Mouse (Mus musculus) testis, postnatal 14 days (tissue): ENCODE data around the gene Exosc1.

Experiments
- DNase-seq: peaks from one replicate; pipeline ENCODE4 v3.0.0; 2021; ENCODE audit warnings: low spot score

Gene Exosc1

GRCm38 (mm10) chr19:41913774-41914591 lies 19.2 kb downstream of the Exosc1 start:
- no peak for DNase-seq

- peak; percentile 72 for DNase-seq
Observed at GRCm38 (mm10) chr19:41912121-41913080, 20.8 kb downstream of the Exosc1 start.

DNA sequence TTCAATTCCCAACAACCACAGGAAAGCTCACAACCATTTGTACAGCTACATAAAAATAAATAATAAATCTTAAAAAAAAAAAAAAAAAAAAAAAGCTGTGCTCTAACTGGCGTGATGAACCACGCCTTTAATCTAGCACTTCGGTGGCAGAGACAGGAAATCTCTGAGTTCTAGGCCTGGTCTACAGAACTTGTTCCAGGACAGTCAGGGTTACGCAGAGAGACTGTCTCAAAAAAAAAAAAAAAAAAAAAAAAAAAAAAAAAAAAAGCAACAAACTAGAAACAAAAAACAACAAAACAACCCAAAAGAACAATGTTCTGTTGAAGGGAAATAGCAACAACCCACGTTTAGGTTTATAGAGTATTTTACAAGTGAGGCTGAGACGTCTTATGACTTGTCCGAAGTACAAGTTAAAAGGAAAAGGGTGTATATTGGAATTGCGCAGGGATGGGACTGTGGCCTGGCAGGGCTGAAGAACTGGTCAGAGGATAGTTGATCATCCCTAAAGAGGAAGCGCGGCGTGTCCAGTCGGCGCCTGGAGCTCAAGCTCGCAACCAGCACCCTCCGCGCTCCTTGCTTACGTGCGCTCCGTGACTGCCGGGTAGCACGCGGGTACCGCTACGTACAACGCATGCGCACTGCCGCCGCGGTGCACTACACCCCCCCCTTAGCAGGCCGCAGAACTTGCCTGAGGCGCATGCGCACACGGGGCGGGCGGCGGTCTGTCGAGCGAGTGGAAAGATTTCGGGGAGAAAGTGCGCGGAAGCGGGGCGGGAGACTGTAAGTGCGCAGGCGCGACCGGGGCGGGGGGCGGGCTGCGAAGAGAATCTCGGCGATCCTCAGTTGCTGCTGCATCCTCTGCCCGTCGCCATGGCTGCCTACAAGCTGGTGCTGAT lies 21.8 kb downstream of the Exosc1 start, which contains the start of gene Pgam1:
TSS of gene Pgam1 (plus strand) at position 746 of the 896 bp plus-strand sequence.
- DNase-seq: peak; percentile 97

- no peak for DNase-seq
Observed at GRCm38 (mm10) chr19:41910396-41910795, 22.8 kb downstream of the Exosc1 start.

GRCm38 (mm10) chr19:41908736-41909135 lies 24.5 kb downstream of the Exosc1 start:
- no peak for DNase-seq

- DNase-seq: no peak
Observed at GRCm38 (mm10) chr19:41907079-41907760, 26.0 kb downstream of the Exosc1 start.

DNA sequence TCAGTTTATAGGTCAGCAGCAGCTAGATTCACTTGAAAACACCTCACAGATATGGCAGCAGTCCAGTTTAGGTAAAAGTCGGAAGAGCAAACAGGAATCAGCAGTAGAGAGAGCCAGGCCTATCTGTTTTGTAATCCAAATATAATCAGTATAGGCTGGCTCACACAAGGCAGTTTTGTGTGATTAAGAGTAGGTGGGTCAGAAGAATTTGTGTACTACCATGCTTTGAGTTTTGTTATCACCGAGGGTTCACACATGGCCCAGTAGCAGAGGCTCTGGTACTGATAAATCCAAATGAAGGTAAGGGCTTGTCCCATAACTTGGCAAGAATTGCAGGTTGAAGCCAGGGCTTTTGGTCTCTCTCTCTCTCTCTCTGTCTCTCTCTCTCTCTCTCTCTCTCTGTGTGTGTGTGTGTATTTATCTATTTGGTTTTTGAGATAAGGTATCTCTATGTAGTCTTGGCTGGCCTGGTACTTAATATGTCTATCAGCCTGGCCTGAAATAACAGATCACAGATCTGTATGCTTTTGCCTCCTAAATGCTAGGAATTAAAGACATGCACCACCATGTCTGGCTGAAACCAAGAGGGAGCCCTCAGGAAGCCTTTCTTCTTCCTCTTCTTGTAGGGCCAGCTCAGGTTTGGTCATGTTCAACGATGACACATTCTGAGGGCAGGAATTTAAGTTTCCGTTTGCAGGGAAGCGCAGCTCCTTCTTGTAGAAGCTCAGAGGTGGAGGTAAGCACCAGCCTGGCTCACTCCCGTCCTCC lies 26.7 kb downstream of the Exosc1 start:
- no peak for DNase-seq

DNA sequence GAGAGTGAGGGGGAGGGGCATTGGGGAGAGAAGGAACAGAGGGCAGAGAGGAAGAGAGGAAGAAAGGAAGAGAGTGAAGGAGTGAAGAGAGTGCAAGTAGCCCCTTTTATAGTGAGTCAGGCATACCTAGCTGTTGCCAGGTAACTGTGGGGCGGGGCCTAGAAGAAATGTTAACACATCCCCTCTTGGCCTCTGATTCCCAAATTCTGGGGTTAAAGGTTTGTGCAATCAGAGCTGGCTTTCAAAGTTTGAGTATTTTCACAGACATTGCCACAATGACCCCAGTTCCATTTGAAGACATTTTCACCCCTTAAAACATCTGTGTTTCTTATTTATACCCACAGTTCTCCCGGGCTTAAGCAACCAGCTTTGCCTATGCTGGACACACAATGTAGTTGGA lies 28.0 kb downstream of the Exosc1 start:
- DNase-seq: no peak

DNA sequence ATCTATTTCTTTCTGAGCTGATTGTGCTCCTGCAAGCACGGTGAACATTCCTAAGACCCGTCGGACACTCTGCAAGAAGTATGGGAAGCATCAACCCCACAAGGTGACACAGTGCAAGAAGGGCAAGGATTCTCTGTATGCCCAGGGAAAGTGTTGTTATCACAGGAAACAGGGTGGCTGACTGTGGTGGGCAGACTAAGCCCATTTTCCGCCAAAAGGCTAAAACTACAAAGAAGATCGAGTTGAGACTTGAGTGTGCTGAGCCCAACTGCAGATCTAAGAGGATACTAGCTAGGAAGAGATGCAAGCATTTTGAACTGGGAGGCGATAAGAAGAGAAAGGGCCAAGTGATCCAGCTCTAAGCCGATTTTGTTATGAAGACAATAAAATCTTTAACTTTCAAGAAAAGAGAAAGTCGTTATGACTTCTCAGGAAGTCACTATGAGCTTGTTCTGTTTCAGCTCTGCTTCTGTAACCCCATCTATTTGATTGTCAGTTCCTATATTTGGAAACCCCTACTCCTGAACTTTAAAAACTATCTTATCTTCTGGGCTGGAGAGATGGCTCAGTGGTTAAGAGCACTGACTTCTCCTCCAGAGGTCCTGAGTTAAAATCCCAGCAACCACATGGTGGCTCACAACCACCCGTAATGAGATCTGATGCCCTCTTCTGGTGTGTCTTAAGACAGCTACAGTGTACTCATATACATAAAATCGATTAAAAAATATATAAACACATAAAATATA lies 30.2 kb downstream of the Exosc1 start:
- no peak for DNase-seq

- no peak for DNase-seq
Observed at GRCm38 (mm10) chr19:41901696-41902095, 31.5 kb downstream of the Exosc1 start.

GRCm38 (mm10) chr19:41900495-41901090 lies 32.6 kb downstream of the Exosc1 start:
- no peak for DNase-seq

- DNase-seq: no peak
Observed at GRCm38 (mm10) chr19:41898860-41899259, 34.4 kb downstream of the Exosc1 start.

- no peak for DNase-seq
Observed at GRCm38 (mm10) chr19:41896319-41896711, 36.9 kb downstream of the Exosc1 start.

GRCm38 (mm10) chr19:41895460-41896318 lies 37.5 kb downstream of the Exosc1 start, which contains the start of gene Rrp12:
Rrp12 (minus strand) TSS chr19:41896173.
- peak; percentile 88 for DNase-seq

DNA sequence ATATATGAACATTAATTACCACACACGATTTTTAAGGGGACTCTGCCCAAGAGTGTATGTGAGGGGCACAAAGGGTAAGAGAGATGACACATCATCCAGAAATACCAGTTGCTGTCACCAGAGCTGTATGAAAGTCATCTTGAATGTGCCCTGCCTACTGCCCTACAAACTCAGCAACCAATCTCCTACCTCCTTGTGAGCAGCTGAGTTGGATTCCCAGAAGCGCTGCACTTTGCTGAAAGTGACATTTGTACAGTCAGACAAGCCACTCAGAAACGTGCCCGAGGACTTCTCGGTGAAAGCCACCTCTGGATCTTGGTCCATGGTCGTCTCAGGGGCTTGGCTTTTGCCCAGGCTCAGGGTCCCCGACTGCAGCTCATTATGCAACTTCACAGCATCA lies 38.3 kb downstream of the Exosc1 start:
- no peak for DNase-seq

DNA sequence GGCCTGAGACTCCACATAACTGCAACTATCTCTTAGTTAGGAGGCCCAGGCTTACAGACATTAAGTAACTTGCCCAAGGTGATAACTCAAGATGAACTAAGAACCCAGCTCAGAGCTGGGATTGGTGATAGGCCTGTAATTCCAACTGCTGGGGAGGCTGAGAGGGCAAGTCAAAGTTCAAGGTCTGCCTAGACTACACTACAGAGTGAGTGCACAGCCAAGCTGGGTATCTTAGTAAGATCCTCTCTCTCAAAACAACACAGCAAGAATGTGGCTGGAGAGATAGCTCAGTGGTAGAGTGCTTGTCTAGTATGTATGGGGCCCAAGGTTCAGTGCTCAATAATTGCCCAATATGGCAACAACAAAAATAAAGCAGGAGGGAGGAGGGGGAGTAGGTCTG lies 45.0 kb downstream of the Exosc1 start:
- no peak for DNase-seq

DNA sequence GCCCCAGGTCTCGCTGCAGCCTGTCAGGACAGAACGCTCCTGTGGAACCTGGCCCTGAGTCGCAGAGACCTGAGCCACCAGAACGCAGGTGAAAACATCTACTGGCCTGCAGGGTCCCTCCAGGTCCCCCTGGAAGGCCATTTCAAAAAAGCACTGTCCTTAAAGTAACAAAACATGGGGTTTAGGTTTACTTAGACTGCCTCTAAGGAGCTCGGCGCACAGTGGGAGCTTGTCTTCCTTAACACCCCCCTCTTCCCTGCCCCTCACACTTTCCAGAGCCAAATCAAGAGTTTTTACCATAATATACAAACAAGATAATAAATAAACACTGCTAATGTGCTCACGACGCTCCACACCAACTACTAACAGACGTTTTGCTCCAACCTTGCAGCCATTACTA lies 49.3 kb downstream of the Exosc1 start:
- DNase-seq: no peak

GRCm38 (mm10) chr19:41881842-41882241 lies 51.4 kb downstream of the Exosc1 start:
- DNase-seq: no peak
